Mouse (Mus musculus) kidney, postnatal 0 days (tissue): ENCODE results near the gene Tent4b. TPM values are rescaled to one million over a fixed set of nuclear protein-coding genes. Genes with fewer than 3 reads are reported as not detected.
"Not testable (repeated sequence)": the region's sequence is repeated elsewhere in the genome, so short reads cannot be mapped to it uniquely, and the experiment has no call there.

Experiments
- ATAC-seq: fragments of 200-750 bp; cut with Nextera tagmentation; replicated peaks from 2 replicates; pipeline ENCODE4 v1.8.0; 2017; ENCODE audit warnings: low read depth, moderate number of reproducible peaks, moderate TSS enrichment, moderate library complexity; ENCODE audit not compliant: low FRiP score
- DNase-seq: peaks from one replicate; pipeline ENCODE4 v3.0.0-alpha.2; 2016; ENCODE audit warnings: low spot score
- H3K27ac ChIP-seq: fragments of 300-500 bp; sonication (generic); 2 replicates; pipeline ENCODE4 v1.5.1; 2014; ENCODE audit warnings: mild to moderate bottlenecking
- H3K27me3 ChIP-seq: fragments of 300-500 bp; sonication (generic); 2 replicates; pipeline ENCODE4 v1.6.1; 2014; ENCODE audit warnings: low read length, mixed read lengths; ENCODE audit not compliant: insufficient read depth
- H3K36me3 ChIP-seq: fragments of 300-500 bp; sonication (generic); 2 replicates; pipeline ENCODE4 v1.6.1; 2014; ENCODE audit warnings: low read length, mixed read lengths; ENCODE audit not compliant: insufficient read depth
- H3K4me1 ChIP-seq: fragments of 300-500 bp; sonication (generic); replicated peaks from 2 replicates; pipeline ENCODE4 v1.6.1; 2014; ENCODE audit warnings: antibody characterized with exemption, low read length, mixed read lengths; ENCODE audit not compliant: insufficient read depth
- H3K4me2 ChIP-seq: fragments of 300-500 bp; sonication (generic); 2 replicates; pipeline ENCODE4 v1.6.1; 2014; ENCODE audit warnings: mild to moderate bottlenecking, low read length, moderate library complexity, mixed read lengths
- H3K4me3 ChIP-seq: fragments of 300-500 bp; sonication (generic); replicated peaks from 2 replicates; pipeline ENCODE4 v1.5.1; 2014; ENCODE audit warnings: low read depth, low read length
- H3K9ac ChIP-seq: fragments of 300-500 bp; sonication (generic); 2 replicates; pipeline ENCODE4 v1.6.1; 2014; ENCODE audit warnings: low read depth, low read length
- H3K9me3 ChIP-seq: fragments of 300-500 bp; sonication (generic); replicated peaks from 2 replicates; pipeline ENCODE4 v1.6.1; 2016; ENCODE audit warnings: low read length, inconsistent platforms, mixed read lengths
- CTCF ChIP-seq: IDR thresholded peaks from 2 replicates; pipeline ENCODE4 v1.5.1; 2016; ENCODE audit warnings: antibody characterized with exemption, low read depth, mild to moderate bottlenecking, moderate library complexity
- WGBS: fragments of 180-500 bp; shearing (Covaris S2); extraction: QIAGEN DNeasy Blood & Tissue Kit; methylation state at CpG from one replicate; pipeline ENCODE4 v1.1.7; 2014; 5-methylcytosine and 5-hydroxymethylcytosine counted together
- polyA plus RNA-seq: library from polyadenylated mRNA; unstranded; fragments of >200 nt; fragmentation: Nextera tagmentation; extraction: Ambion mirVana; gene quantifications from 2 replicates; pipeline ENCODE4 v1.2.1, GENCODE M21; 2015

The Tent4b gene
- polyA plus RNA-seq, 1 experiment from 2014 or later = 7.6 TPM

DNA sequence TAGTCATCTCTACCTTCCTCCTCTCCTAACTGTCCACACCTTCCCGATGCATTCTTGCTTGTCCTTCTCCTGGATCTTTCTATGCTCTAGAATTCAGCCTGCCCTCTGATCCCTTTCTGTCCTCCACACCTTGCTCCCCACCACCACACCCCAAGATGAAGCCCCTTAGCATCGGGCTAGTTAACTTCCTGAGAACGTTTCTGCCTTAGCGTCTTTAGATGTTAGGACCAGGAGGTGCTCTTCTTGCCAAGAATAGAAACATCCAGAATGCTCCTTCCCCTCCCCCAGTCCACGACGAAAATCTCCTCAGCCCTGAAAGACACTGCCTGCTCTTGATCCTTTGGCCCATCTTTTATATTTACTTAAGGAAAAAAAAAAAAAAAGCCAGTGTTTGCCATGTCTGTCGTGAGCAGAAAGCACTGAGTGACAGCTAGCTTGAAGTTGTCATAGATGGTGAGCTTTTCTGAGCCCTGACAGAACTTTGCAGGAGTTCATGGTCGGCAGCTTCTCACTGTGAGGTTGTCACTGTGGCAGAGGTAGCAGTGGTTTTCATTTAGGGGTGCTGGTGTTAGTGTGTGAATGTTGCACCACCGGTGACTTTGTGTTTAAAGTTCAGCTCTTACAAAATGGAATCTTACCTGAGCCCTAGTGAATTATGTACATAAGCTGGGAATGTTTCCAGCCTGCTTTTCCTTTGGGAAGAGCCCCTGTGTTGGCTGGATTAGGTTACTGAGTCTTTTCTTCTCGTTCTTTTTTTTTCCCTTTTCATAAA, 1.9 kb downstream of the Tent4b start:
- TF ChIP-seq CTCF = no peak
- peaks cover 19% of the 10 kb centered on the region for H3K4me1 ChIP-seq
- peak overlapping the region; percentile 19; the same call in 1 of the 2 replicates for H3K27ac ChIP-seq
- 13% methylated on average over 10 of the region's 10 CpGs for WGBS
- H3K36me3 ChIP-seq = no peaks in the 10 kb centered on the region
- H3K4me3 ChIP-seq = peak overlapping the region; percentile 92
- H3K27me3 ChIP-seq = no peaks in the 10 kb centered on the region
- peak overlapping the region; percentile 88 for H3K9ac ChIP-seq
- DNase-seq (no peak), ATAC-seq (no peak)
- no peaks in the 10 kb centered on the region for H3K9me3 ChIP-seq
- H3K4me2 ChIP-seq = peak overlapping the region; percentile 94

DNA sequence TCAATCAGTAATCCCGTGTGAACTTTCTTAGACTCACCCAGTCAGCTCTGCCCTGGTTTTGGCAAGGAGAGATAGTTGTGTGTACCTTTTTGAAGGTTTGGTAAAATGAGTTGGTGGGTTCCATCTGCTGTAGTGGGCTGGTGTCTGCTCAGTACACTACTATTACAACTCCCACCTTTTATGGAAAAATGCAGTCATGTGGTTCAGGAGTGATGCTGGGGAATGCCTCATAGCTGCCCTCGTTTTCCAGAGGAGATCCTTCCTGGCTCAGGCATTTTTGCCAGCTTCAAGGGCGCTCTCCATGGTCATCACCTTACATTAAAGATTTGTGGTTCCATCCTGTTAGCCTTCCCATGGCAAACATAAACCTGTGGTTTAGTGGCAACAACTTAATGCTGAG, 2.6 kb downstream of the Tent4b start:
- no peak for TF ChIP-seq CTCF
- no peak overlapping the region for H3K4me3 ChIP-seq
- H3K9me3 ChIP-seq = no peaks in the 10 kb centered on the region
- DNase-seq (no peak), ATAC-seq (no peak)
- H3K36me3 ChIP-seq = no peaks in the 10 kb centered on the region
- peak overlapping the region; percentile 94 for H3K4me2 ChIP-seq
- H3K4me1 ChIP-seq = peaks cover 19% of the 10 kb centered on the region
- H3K27me3 ChIP-seq = no peaks in the 10 kb centered on the region
- 35% methylated on average over 3 of the region's 3 CpGs for WGBS
- H3K9ac ChIP-seq = no peak overlapping the region
- no peak overlapping the region for H3K27ac ChIP-seq

GRCm38 (mm10) chr8:88206016-88206415, 7.0 kb downstream of the Tent4b start:
- H3K9ac ChIP-seq = no peak overlapping the region
- no peak for TF ChIP-seq CTCF
- H3K9me3 ChIP-seq = no peaks in the 10 kb centered on the region
- H3K27ac ChIP-seq = no peak overlapping the region
- no peaks in the 10 kb centered on the region for H3K36me3 ChIP-seq
- no peaks in the 10 kb centered on the region for H3K27me3 ChIP-seq
- H3K4me3 ChIP-seq = no peak overlapping the region
- ATAC-seq (no peak), DNase-seq (no peak)
- H3K4me2 ChIP-seq = no peak overlapping the region
- peaks cover 14% of the 10 kb centered on the region for H3K4me1 ChIP-seq
- WGBS = 76% methylated on average over 9 of the region's 9 CpGs

- ATAC-seq (no peak), DNase-seq (no peak)
- Histone ChIP-seq H3K36me3 (no peaks in the 10 kb centered on the region), H3K9ac (no peak overlapping the region), H3K27me3 (no peaks in the 10 kb centered on the region), H3K4me2 (no peak overlapping the region), H3K27ac (no peak overlapping the region), H3K9me3 (no peaks in the 10 kb centered on the region), H3K4me3 (no peak overlapping the region), H3K4me1 (peaks cover 4% of the 10 kb centered on the region; the same call in 1 of the 2 replicates)
- TF ChIP-seq CTCF = no peak
- WGBS = 81% methylated on average over 7 of the region's 7 CpGs
Measured at GRCm38 (mm10) chr8:88207121-88207821, 8.3 kb downstream of the Tent4b start.

DNA sequence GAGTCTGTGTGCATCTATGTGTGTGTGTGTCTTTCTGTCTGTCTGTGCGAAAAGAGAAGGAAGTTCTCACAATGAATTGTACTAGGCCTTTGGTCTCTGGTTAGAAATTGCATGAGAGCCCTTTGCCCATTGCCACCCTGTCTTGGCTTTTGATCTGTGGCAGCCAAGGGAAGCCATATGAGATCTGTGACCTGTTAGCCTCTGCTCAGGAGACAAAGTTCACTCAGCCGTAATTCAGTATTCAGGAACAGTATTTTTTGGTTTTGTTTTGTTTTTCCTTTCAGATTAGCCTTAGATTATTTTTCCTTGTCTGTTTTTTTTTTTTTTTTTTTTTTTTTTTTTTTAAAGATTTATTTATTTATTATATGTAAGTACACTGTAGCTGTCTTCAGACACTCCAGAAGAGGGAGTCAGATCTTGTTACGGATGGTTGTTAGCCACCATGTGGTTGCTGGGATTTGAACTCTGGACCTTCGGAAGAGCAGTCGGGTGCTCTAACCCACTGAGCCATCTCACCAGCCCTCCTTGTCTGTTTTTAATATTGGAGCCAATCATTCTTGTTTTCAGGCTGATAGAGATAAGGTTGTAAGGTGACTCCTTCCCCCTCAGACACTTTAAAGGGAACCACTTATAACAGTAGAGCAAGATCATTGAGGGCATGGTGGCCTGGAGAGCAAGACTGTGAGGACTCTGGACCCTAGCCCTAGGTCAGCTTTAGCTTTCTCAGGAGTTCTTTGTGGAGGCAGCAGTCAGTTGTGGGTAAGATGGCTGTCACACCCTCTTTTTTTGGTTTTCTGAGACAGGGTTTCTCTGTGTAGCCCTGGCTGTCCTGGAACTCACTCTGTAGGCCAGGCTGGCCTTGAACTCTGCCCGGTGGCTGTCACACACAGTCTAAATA, 11.2 kb downstream of the Tent4b start:
- not testable (repeated sequence) for H3K4me3 ChIP-seq, DNase-seq, H3K4me2 ChIP-seq, H3K9me3 ChIP-seq, H3K27me3 ChIP-seq, H3K9ac ChIP-seq, H3K27ac ChIP-seq, H3K36me3 ChIP-seq, H3K4me1 ChIP-seq
- WGBS = 71% methylated on average over 5 of the region's 6 CpGs
- 0 out of 2 replicates have a peak, but pooled peaks have one; percentile 61 for ATAC-seq

DNA sequence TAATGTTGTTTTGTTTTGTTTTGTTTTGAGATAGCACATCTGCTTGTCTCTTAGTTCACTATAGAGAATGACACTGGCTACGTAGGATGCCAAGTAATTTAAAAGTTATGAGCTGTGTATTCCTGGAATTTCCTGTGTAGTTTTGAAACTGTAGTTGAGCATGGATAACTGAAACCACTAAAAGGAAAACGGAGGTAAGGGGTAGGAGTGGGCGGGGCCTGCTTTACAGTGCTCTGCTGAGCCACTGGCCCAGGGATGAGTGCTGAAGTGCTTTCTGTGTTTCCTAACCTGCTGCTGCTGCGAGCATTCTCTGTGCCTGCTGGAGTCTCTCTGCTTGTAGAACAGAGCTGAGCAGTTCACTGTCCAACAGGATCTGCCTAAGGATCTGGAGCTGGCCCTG, 22.3 kb downstream of the Tent4b start:
- ATAC-seq (no peak), DNase-seq (peak; percentile 62)
- H3K4me1 ChIP-seq = no peaks in the 10 kb centered on the region
- no peaks in the 10 kb centered on the region for H3K36me3 ChIP-seq
- H3K4me3 ChIP-seq = no peak overlapping the region
- WGBS = 34% methylated on average over 4 of the region's 4 CpGs
- no peak for TF ChIP-seq CTCF
- no peaks in the 10 kb centered on the region for H3K9me3 ChIP-seq
- H3K27me3 ChIP-seq = no peaks in the 10 kb centered on the region
- H3K27ac ChIP-seq = no peak overlapping the region
- H3K4me2 ChIP-seq = no peak overlapping the region
- no peak overlapping the region for H3K9ac ChIP-seq
